Mouse (Mus musculus): ENCODE measurements around the gene Mlec.

Gene Mlec

DNA sequence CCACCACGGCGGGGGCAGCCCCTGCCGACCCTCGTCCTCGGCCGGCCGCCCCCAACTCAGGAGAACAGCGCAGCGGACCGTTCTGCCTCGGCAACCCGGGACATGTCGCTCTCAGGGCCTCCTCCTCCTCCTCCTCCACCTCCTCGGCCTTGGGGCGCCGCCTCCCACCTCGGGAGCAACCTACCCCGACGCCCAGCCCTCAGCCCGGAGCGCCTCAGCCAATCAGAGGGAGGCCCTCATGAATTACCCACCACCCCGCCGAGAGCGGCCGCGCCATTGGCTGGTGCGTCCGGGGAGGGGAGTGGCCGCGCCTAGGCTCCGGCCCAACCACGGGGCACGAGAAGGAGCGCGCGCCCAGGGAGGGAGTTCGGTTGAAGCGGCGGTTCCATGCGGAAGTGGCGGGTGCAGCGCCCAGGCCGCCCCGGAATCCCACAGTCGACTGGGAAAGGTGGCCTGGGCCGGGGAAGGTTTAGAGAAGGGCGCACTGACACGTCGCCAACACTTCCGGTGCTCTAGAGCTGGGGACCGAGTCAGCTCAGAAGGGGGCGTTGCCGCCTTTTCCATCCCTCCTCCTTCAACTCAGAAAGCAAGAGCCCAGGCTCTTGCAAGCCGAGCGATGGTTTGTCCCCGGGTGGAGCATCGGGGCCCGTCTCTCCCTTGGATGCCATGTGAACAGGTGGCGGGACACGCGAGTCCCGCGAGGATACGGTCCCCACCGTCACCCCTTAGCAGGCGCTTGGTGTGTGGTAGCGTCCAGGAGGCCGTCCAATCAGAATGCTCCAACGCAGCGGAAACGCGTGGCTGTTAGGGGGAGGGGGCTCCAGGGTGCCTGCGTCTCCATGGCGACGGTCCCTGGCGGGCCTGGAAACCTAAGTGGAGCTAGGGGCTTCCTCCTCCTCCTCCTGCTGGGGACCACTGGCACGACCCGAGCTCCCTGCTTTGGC, at the start of gene Mlec:
TSS of gene Mlec (minus strand) at position 140 of the 944 bp plus-strand sequence.
- peak; percentile 99 for DNase-seq

DNA sequence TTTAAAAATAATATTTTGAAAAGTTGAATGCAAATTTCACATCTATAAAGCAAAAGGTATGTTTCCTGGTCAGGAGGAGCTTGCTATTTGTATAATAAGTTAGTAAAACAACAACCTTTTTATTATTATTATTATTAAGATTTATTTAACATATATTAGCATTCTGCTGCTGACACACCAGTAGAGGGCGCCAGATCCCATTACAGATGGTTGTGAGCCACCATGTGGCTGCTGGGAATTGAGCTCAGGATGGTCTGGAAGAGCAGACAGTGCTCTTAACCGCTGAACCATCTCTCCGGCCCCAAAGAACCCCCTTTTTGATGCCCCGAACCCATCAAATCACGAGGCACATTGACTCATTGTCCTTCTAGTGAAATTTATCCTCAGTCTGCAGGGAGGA, 49.3 kb upstream of the Mlec start:
- DNase-seq = no peak

- DNase-seq = peak; percentile 44
Observed at GRCm38 (mm10) chr5:115204562-115205311, 46.8 kb upstream of the Mlec start.

DNA sequence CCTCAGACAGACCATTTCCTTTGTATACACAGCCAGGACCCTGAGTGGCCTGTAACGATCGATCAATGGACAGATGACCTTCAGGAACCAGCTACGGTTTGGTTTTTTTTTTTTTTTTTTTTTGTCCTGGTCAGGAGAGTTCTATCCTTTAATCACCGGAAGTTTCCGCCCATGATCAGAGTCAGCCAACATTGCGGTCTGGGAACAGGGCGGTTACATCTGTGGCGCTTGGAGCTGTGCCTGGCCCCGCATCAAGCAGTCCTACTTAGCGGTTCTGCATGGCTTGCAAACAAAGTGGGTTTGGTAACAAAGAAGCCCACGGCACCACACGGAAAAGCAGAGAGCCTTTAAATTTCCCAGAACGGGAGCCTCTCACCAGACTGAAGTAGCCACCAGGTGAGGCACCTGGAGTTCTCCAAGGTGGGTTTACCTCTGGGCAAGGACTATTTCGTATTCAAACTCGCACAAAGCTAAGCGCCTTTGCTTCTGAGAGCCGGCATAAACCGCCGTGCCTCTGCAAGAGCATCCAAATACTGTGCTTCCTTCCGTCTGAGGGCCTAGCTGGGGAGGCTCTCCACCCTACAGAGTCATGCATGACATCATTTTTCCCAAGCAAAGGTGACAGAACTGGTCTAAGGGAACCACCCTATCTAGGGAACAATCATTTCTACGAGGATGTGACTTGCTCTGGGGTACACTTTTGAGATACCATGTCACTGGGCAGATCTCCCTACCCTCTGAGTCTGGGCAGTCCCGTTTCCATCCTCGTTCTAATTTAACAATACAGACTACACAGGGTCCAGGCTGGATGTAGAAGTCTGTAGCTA, 46.0 kb upstream of the Mlec start:
- DNase-seq = peak; percentile 37

DNA sequence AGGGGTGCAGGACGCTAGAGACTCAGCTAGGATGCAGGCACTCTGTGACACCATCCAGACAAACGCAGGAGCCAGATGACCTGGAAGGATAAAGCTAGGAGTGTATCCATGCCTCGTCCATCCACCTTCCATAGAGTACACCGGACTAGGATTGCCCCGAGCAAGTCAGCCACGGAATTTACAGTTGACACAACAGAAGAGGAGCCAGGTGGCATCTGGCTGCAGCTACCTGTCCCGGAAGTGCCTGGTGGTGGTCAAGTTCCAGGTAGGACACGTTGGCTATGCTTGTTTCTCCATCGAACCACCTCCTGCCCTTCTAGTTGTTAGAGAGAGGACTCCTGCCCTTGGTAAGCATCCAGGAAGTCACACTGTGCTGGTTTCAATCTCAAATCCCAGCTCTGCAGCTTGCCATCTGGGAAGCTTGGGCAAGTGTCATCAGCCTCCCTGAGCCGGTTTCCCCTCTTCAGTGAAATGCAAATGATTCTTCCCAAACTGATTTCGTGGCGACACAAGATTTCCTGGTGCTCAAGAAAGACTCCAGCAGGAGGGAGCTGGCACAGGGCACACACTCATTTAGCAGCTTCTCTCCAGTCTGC, 36.7 kb upstream of the Mlec start:
- no peak for DNase-seq

GRCm38 (mm10) chr5:115193669-115194625, 36.0 kb upstream of the Mlec start, which contains the start of gene Cabp1:
Gene Cabp1 (minus strand): TSS chr5:115194381.
- DNase-seq = peak; percentile 59

- DNase-seq = peak; percentile 84
Observed at GRCm38 (mm10) chr5:115193226-115193625, 35.2 kb upstream of the Mlec start.

DNA sequence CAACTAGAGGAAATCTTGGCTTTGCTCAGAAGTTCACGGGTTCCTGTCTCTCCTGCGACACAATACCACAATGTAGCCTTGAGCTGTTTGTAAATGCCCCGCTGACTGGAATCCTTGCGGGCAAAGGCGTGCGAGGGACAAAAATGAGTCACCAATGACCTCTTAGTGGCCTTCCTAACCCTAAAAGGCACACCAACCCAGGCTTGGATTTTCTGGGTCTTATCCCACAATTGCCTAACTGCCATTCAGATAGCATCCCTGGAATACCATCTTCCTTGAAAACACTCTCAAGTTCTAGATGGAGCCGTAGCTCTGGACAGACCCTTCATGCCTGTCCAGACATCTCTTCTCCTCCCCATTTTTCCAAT, 34.8 kb upstream of the Mlec start:
- DNase-seq = no peak

DNA sequence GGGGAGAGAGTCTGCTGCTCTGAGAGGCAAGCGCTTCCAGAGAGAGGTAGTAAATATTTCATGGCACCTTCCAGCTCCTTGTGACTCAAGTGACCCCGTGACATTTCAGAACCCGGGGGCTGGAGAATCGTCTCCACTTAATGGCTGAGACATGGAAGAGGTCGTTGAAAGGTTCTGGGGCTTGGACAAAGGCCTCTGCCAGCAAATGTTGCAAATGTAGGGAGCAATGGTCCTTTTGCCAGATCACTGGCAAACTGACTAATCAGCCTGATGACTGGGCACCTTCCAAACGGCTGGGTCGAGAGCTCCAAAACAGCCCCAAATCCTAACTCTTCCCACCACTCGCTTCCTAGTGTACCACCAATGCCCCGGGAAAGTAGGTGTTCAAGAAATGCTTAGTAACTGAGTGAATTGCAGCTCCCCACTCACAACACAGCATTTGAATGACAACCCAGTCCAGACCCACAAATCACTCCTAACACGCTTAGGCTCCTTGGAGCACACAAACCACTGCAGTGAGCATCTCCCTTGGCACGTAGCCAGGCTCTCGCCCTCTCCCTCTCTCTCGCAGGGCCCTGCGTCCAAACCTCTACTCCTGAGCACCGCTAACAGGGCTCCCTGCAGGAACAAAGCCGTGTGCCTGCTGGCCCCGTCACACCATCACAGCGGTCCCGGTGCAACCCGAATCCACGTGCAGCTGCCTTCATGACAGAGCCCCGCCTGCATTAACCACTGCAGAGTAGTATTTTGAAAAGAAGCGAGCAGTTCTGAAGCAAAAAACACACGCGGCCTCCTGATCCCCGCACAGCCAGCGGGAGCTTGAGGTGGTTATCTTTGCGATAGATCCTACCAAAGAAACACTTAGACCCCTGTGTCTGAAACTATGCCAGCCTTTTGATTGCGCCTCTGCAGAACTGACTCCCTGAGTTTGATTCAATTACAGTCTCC, 34.2 kb upstream of the Mlec start:
- DNase-seq = no peak

- DNase-seq = no peak
Observed at GRCm38 (mm10) chr5:115190081-115190480, 32.1 kb upstream of the Mlec start.

DNA sequence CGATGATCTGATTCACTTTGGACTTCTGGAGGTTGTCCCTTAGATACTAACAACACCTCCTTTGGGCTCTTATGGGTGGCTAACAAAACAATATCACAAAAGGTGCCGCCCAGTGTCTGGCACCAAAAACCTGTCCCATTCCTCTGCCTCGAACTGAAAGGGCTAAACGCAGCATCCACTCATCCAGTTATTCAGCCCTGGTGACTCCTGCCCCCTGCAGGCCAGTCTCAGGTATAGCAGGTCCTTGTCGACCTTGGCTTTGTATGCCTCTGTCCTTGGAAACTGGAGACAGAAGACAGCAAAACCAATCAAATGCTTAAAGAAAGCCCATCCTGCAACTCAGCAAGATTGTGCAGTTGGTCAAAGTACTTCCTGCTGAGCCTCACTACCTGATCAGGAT, 30.8 kb upstream of the Mlec start:
- peak; percentile 43 for DNase-seq

- DNase-seq = peak; percentile 95
Observed at GRCm38 (mm10) chr5:115187188-115188131, 29.5 kb upstream of the Mlec start.

- no peak for DNase-seq
Observed at GRCm38 (mm10) chr5:115186371-115187073, 28.5 kb upstream of the Mlec start.

DNA sequence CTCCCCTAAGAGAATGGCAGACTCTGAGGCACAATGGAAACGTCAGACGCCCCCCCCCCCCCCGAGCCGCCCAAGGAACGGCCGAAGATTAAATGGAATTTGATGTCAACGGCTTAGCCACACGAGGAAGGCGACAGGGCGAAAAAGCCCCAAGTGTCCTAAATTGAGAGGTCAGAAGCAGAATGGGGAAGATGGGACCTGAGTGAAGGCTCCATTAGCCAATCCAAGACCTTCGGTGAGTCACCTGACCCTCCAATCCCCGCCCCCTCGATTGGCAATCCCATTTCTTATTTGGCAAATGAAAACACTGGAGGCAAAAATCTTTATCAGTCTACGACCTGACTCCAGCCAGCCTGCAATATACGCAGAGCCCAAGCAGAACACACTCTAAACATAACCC, 26.7 kb upstream of the Mlec start:
- DNase-seq = peak; percentile 53

GRCm38 (mm10) chr5:115183482-115183881, 25.5 kb upstream of the Mlec start:
- DNase-seq = no peak

GRCm38 (mm10) chr5:115182925-115183324, 24.9 kb upstream of the Mlec start:
- no peak for DNase-seq

DNA sequence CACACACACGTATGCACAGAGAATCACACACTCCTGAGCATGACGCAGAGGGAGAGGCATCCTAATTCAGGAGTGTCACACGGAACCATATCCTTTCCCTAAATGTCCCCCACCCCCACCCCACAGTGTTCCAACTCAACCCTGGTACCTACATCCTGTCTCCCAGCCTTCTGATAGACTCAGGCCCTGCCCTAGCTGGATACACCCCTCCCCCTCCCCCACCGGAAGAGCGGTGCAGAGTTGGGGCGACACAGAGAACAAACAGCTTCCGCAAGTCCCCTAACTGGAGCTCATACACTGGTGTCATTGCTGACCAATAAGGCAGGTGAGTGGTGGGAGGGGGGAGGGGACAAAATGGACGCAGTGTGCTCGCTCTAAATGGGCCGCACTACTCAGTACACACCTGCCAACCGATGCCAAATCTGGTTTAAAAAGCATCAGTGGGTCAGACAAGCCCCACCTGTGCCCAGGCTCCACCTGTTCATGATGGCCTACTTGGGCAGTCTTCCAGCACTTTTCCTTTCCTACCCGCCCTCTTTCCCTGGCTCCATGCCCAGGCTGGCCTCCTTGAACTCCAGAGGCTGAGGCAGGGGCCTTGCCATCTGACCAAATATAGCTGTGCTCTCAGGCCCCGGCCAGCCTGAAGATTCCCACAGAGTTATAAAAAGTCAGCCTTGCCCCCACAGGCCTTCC, 23.4 kb upstream of the Mlec start:
- peak; percentile 82 for DNase-seq

GRCm38 (mm10) chr5:115179596-115179995, 21.6 kb upstream of the Mlec start:
- DNase-seq = no peak

Data from kidney, postnatal 14 days (tissue).